Mouse (Mus musculus) gastrocnemius, adult 2 months (tissue): ENCODE data around the gene Nans. TPM values are rescaled to one million over a fixed set of nuclear protein-coding genes. Genes with fewer than 3 reads are reported as not detected.

Source experiments
- DNase-seq: peaks from one replicate; pipeline ENCODE4 v3.0.0; 2022
- H3K27ac ChIP-seq: fragments of 200-600 bp; 2 replicates; pipeline ENCODE4 v1.8.1; 2022; ENCODE audit warnings: mild to moderate bottlenecking
- H3K4me3 ChIP-seq: fragments of 200-600 bp; 2 replicates; pipeline ENCODE4 v1.8.1; 2022; ENCODE audit warnings: mild to moderate bottlenecking, moderate library complexity
- CTCF ChIP-seq: fragments of 200-600 bp; IDR thresholded peaks from 2 replicates; pipeline ENCODE4 v1.8.1; 2022; ENCODE audit warnings: antibody characterized with exemption, mild to moderate bottlenecking, moderate library complexity
- intact Hi-C: fragments of 180-260 bp; cut with DNase I; formaldehyde crosslinking; loops from one replicate; pipeline ENCODE4 v1.15.1; 2025
- total RNA-seq, 2 experiments: library from RNA; stranded (reverse); gene quantifications; 2 replicates each; pipeline ENCODE4 v1.2.3; 2021

Gene Nans
- total RNA-seq, 2 experiments from 2014 or later = 15.1 to 20.6 TPM

GRCm38 (mm10) chr4:46543366-46544050, 54.5 kb downstream of the Nans start:
- intact Hi-C loops = no loop called here
- Histone ChIP-seq H3K4me3 (no peak overlapping the region), H3K27ac (no peak overlapping the region)
- DNase-seq = no peak
- no peak for TF ChIP-seq CTCF

GRCm38 (mm10) chr4:46544313-46544712, 55.3 kb downstream of the Nans start:
- no peak overlapping the region for H3K27ac ChIP-seq
- TF ChIP-seq CTCF = peak; percentile 24; the same call in 1 of the 2 replicates
- no peak for DNase-seq
- intact Hi-C loops = no loop called here
- H3K4me3 ChIP-seq = no peak overlapping the region

GRCm38 (mm10) chr4:46545498-46545897, 56.5 kb downstream of the Nans start:
- Histone ChIP-seq H3K4me3 (no peak overlapping the region), H3K27ac (no peak overlapping the region)
- no peak for TF ChIP-seq CTCF
- intact Hi-C loops = no loop called here
- DNase-seq = no peak

- intact Hi-C loops = no loop called here
- H3K4me3 ChIP-seq = no peak overlapping the region
- H3K27ac ChIP-seq = no peak overlapping the region
- no peak for DNase-seq
- no peak for TF ChIP-seq CTCF
Measured at GRCm38 (mm10) chr4:46546709-46547108, 57.7 kb downstream of the Nans start.

- intact Hi-C loops = no loop called here
- no peak overlapping the region for H3K4me3 ChIP-seq
- TF ChIP-seq CTCF = no peak
- no peak overlapping the region for H3K27ac ChIP-seq
- DNase-seq = no peak
Measured at GRCm38 (mm10) chr4:46549979-46550378, 60.9 kb downstream of the Nans start.

- no peak for TF ChIP-seq CTCF
- H3K27ac ChIP-seq = no peak overlapping the region
- intact Hi-C loops = no loop called here
- DNase-seq = no peak
- H3K4me3 ChIP-seq = no peak overlapping the region
Measured at GRCm38 (mm10) chr4:46550406-46550805, 61.4 kb downstream of the Nans start.

Other genes starting within 250 kb of the Nans start
- gene Foxe1, start 145.6 kb upstream of the Nans start, total RNA-seq = not detected
- 1 to 10 TPM; 2.8 to 3.0 TPM for gene Trmo, start 99.8 kb upstream of the Nans start, total RNA-seq
- gene Hemgn, start 75.7 kb upstream of the Nans start, total RNA-seq = not detected
- gene Anp32b, start 38.3 kb upstream of the Nans start, total RNA-seq = 10 to 100 TPM; 62.7 to 65.8 TPM
- 1 to 10 TPM in 1 of 2 experiments, under 1 TPM in 1; 0.56 to 1.2 TPM for gene Trim14, start 46.9 kb downstream of the Nans start, total RNA-seq
- under 1 TPM; 0.10 to 0.39 TPM for gene Coro2a, start 113.0 kb downstream of the Nans start, total RNA-seq
- gene Tbc1d2, start 161.0 kb downstream of the Nans start, total RNA-seq = under 1 TPM; 0.39 to 0.59 TPM